Mouse (Mus musculus) CH12.LX (cell line): Measurements from ENCODE around the gene Gpr39.

Source experiments
- CHD1 ChIP-seq: IDR thresholded peaks from 2 replicates; pipeline ENCODE4 v1.6.1; 2012; ENCODE audit warnings: low read depth, low read length, improper control_type of control experiment, inconsistent platforms
- CTCF ChIP-seq, 2 experiments: IDR thresholded peaks in 1 of 2; conservative IDR thresholded peaks in 1 of 2; 2 replicates each; pipeline ENCODE4 v1.5.1; 2011 to 2012; ENCODE audit warnings: low read depth in 2 of 2, low read length in 2 of 2, improper control_type of control experiment in 1 of 2, inconsistent platforms in 1 of 2, mild to moderate bottlenecking in 1 of 2, moderate library complexity in 1 of 2
- E2F4 ChIP-seq: IDR thresholded peaks from 2 replicates; pipeline ENCODE4 v1.6.1; 2011; ENCODE audit warnings: low read depth, low read length, improper control_type of control experiment; ENCODE audit not compliant: insufficient replicate concordance
- EP300 ChIP-seq: IDR thresholded peaks from 2 replicates; pipeline ENCODE4 v1.6.1; 2011; ENCODE audit warnings: low read length, improper control_type of control experiment
- ETS1 ChIP-seq: conservative IDR thresholded peaks from 2 replicates; pipeline ENCODE4 v1.6.1; 2012; ENCODE audit warnings: low read depth, mild to moderate bottlenecking, inconsistent platforms, low read length, improper control_type of control experiment, moderate library complexity
- POLR2A ChIP-seq: IDR thresholded peaks from 2 replicates; pipeline ENCODE4 v1.6.1; 2011; ENCODE audit warnings: low read depth, mild to moderate bottlenecking, improper control_type of control experiment, low read length
- POLR2AphosphoS2 ChIP-seq: IDR thresholded peaks from 2 replicates; pipeline ENCODE4 v1.6.1; 2011; ENCODE audit warnings: low read depth, low read length, improper control_type of control experiment
- SIN3A ChIP-seq: IDR thresholded peaks from 2 replicates; pipeline ENCODE4 v1.6.1; 2012; ENCODE audit warnings: low read length, improper control_type of control experiment, inconsistent platforms
- UBTF ChIP-seq: IDR thresholded peaks from 2 replicates; pipeline ENCODE4 v1.6.1; 2012; ENCODE audit warnings: low read depth, mild to moderate bottlenecking, inconsistent platforms, low read length, improper control_type of control experiment, moderate library complexity
- USF1 ChIP-seq: IDR thresholded peaks from 2 replicates; pipeline ENCODE4 v1.6.1; 2014; ENCODE audit warnings: low read depth, mild to moderate bottlenecking, inconsistent platforms, low read length, improper control_type of control experiment
- ZNF384 ChIP-seq: IDR thresholded peaks from 2 replicates; pipeline ENCODE4 v1.6.1; 2012; ENCODE audit warnings: low read depth, low read length, improper control_type of control experiment, inconsistent platforms

GRCm38 (mm10) chr1:125669035-125669434 is 7.8 kb upstream of the Gpr39 start:
- no peak for TF ChIP-seq ETS1
- no peak for TF ChIP-seq SIN3A
- no peak for TF ChIP-seq USF1
- no peak for TF ChIP-seq EP300
- no peak for TF ChIP-seq POLR2A
- peak in 1 of 2 experiments; percentile 47; a peak in 2 of 4 replicates for TF ChIP-seq CTCF (conservative IDR thresholded peaks at IDR 0.05 in 1 of 2, IDR thresholded peaks at IDR 0.05 in 1 of 2; ENCODE audit: low read depth in 2 of 2, low read length in 2 of 2)
- TF ChIP-seq UBTF = no peak
- no peak for TF ChIP-seq CHD1
- TF ChIP-seq ZNF384 = no peak
- TF ChIP-seq E2F4 = no peak
- no peak for TF ChIP-seq POLR2AphosphoS2
